Mouse (Mus musculus): ENCODE results near the gene Glce. TPM values are rescaled to one million over a fixed set of nuclear protein-coding genes. Genes with fewer than 3 reads are reported as not detected.

Gene Glce
- polyA plus RNA-seq, 1 experiment from 2014 or later = 10.4 TPM

DNA sequence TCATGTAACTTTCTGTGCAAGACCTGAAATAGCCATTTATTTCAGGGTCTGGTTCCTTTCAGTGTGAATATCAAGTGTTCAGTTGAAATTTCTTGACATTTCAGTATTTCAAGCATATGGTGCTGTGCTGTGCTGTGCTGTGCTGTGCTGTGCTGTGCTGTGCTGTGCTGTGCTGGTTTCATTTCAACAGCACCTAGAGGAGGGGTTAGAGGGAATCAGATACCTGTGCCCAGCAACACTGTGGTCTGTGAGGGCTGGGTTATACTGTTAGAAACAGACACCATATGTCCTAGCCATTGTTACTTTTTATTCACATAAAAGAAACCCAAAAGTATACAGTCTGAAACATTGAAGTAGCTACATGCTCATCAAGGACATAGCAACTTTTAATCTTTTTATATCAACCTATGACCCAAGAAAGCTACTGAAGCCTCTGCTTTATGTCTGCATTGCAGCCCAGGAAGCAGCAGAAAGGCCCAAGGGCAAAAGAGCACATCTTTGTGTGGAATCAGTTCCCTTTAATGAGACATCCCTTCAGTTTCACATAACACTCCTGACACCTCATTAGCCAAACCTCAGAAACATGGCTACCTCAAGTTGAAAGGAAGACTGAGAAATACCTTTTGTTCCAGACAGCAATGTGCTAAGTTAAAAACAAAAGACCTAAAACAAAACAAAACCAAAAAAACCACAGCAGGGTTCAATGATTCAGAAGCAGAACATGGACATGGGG, 42.3 kb downstream of the Glce start:
- no peaks in the 10 kb centered on the region for H3K9me3 ChIP-seq

DNA sequence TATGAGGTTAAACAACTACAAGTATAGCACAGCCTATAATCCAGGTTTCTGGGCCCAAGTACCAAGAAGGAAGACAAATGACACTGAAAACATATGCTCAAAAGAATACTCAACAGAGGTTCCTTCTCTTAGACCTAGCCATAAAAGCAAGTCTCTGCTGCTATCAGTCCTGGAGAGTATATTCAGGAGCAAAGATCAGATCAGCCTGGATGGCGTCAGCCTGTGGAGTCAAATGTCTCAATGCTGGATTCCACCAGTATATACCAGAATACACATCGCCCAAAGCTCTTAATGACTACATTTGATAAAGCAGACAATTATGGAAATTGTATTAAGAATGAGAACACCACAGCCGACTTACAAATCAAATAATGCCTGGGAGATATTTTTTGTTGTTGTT, 60.2 kb downstream of the Glce start:
- WGBS = 77% methylated on average over 3 of the region's 3 CpGs
- no peaks in the 10 kb centered on the region for H3K27me3 ChIP-seq (replicated peaks)
- no peak overlapping the region for H3K4me3 ChIP-seq
- H3K27ac ChIP-seq (replicated peaks) = no peak overlapping the region
- peaks cover 2% of the 10 kb centered on the region; the same call in 1 of the 2 replicates for H3K36me3 ChIP-seq
- no peak overlapping the region for H3K4me2 ChIP-seq
- H3K4me1 ChIP-seq = peaks cover 16% of the 10 kb centered on the region
- no peak for ATAC-seq (ENCODE audit: extremely low read depth, insufficient number of reproducible peaks, low FRiP score, low TSS enrichment)
- no peaks in the 10 kb centered on the region for H3K9me3 ChIP-seq
- H3K9ac ChIP-seq = no peak overlapping the region

More for the DNA sequence above, 42.3 kb downstream of the Glce start:
- no peak overlapping the region for H3K4me2 ChIP-seq
- H3K27ac ChIP-seq (replicated peaks) = no peak overlapping the region
- no peak for ATAC-seq (ENCODE audit: extremely low read depth, insufficient number of reproducible peaks, low FRiP score, low TSS enrichment)
- H3K4me3 ChIP-seq = no peak overlapping the region
- H3K36me3 ChIP-seq = peaks cover under 1% of the 10 kb centered on the region; the same call in 1 of the 2 replicates
- H3K4me1 ChIP-seq = peaks cover 9% of the 10 kb centered on the region
- no peak overlapping the region for H3K9ac ChIP-seq
- no peaks in the 10 kb centered on the region for H3K27me3 ChIP-seq (replicated peaks)

GRCm38 (mm10) chr9:62060431-62060830, 62.0 kb downstream of the Glce start:
- Histone ChIP-seq H3K4me2 (no peak overlapping the region), H3K9me3 (no peaks in the 10 kb centered on the region), H3K4me1 (peaks cover 23% of the 10 kb centered on the region), H3K36me3 (peaks cover 2% of the 10 kb centered on the region; the same call in 1 of the 2 replicates), H3K9ac (no peak overlapping the region), H3K27ac (replicated peaks) (no peak overlapping the region), H3K27me3 (replicated peaks) (no peaks in the 10 kb centered on the region), H3K4me3 (no peak overlapping the region)
- no peak for ATAC-seq (ENCODE audit: extremely low read depth, insufficient number of reproducible peaks, low FRiP score, low TSS enrichment)
- WGBS = 89% methylated on average over 2 of the region's 2 CpGs

DNA sequence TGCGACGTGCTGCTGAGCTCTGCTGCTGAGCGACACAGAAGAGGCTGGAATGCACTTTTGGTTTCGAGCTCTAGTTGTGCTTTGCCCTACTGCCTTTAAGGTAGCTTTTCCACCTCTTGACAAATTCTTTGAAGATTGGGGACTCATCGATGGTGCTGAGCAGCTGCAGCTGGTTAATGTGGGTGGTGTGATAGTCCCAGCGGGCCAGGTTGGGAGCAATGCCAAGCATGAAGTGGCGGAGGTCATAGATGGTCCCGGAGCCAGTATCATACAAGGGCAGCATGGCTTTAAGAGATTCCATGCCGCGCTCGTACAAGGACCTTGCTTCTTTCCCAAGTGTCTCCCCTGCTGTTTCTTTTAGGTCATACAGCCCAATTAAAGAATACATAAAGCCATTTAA, 62.5 kb downstream of the Glce start:
- Histone ChIP-seq H3K27ac (replicated peaks) (no peak overlapping the region), H3K4me1 (peaks cover 23% of the 10 kb centered on the region), H3K4me2 (peak overlapping the region; percentile 37; the same call in 1 of the 2 replicates), H3K9ac (no peak overlapping the region), H3K4me3 (no peak overlapping the region), H3K9me3 (no peaks in the 10 kb centered on the region), H3K36me3 (peaks cover 2% of the 10 kb centered on the region; the same call in 1 of the 2 replicates), H3K27me3 (replicated peaks) (no peaks in the 10 kb centered on the region)
- no peak for ATAC-seq (ENCODE audit: extremely low read depth, insufficient number of reproducible peaks, low FRiP score, low TSS enrichment)
- WGBS = 64% methylated on average over 11 of the region's 11 CpGs

DNA sequence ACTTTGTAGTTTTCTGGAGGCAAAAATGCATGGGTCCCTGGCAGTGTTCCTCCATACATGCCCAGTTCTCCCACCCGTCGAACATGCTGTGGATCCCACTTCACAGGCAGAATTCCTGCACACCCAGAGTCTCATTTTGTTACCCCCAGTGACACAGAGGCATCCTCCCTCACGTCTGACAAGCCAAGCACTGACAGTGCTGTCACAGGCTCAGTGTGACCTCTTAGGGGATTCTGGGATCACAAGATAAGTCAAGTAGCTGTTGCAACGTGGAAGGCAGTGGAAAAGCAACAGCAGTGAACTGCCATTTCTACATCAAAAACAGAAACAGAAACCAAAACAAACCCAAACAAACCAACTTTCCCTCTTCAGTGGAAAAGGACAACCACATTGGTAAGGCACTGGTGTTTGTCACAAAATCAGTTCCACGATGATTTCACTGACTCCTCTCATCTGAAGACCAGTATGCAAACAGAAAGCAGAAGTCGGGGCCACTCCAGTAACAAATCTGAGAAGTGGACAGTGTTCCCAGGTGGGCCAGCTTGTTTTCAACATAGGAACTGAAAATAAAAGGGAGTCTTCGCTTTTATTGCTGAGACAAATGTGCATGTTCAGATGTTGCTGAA, 64.5 kb downstream of the Glce start:
- no peaks in the 10 kb centered on the region for H3K9me3 ChIP-seq
- no peak overlapping the region for H3K4me2 ChIP-seq
- no peak overlapping the region for H3K9ac ChIP-seq
- WGBS = 46% methylated on average over 7 of the region's 7 CpGs
- ATAC-seq (ENCODE audit: extremely low read depth, insufficient number of reproducible peaks, low FRiP score, low TSS enrichment) = no peak
- H3K36me3 ChIP-seq = peaks cover 2% of the 10 kb centered on the region; the same call in 1 of the 2 replicates
- H3K4me1 ChIP-seq = peaks cover 26% of the 10 kb centered on the region
- no peak overlapping the region for H3K4me3 ChIP-seq
- no peak overlapping the region for H3K27ac ChIP-seq (replicated peaks)
- no peaks in the 10 kb centered on the region for H3K27me3 ChIP-seq (replicated peaks)

DNA sequence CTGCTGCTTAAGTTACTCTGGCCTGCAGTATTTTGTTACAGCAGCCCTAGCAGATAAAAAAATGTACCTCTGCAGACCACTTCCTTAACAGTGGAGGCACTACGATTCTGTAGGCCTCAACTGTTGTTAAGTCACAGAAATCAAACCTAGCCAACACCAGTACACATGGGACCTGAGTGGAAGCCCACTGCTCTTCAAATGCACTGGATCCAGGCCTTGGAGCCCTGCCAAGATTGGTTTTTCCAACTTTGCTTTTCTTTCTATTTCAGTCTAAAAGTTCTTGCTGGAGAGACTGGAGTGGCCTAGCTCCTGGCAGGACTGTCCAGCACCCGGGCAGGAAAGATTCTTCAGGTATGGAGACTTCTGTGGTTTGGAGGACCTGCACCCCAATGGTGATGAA, 66.2 kb downstream of the Glce start:
- H3K4me1 ChIP-seq = peaks cover 26% of the 10 kb centered on the region
- no peaks in the 10 kb centered on the region for H3K27me3 ChIP-seq (replicated peaks)
- no peak overlapping the region for H3K9ac ChIP-seq
- H3K4me2 ChIP-seq = no peak overlapping the region
- no peak for ATAC-seq (ENCODE audit: extremely low read depth, insufficient number of reproducible peaks, low FRiP score, low TSS enrichment)
- H3K27ac ChIP-seq (replicated peaks) = no peak overlapping the region
- no peak overlapping the region for H3K4me3 ChIP-seq
- peaks cover 2% of the 10 kb centered on the region; the same call in 1 of the 2 replicates for H3K36me3 ChIP-seq
- WGBS = 77% methylated on average over 2 of the region's 2 CpGs
- no peaks in the 10 kb centered on the region for H3K9me3 ChIP-seq

GRCm38 (mm10) chr9:62050801-62051200, 71.7 kb downstream of the Glce start:
- Histone ChIP-seq H3K36me3 (no peaks in the 10 kb centered on the region), H3K4me2 (no peak overlapping the region), H3K27me3 (replicated peaks) (no peaks in the 10 kb centered on the region), H3K9me3 (no peaks in the 10 kb centered on the region), H3K4me1 (peaks cover 3% of the 10 kb centered on the region; the same call in 1 of the 2 replicates), H3K27ac (replicated peaks) (no peak overlapping the region), H3K9ac (no peak overlapping the region), H3K4me3 (no peak overlapping the region)
- 39% methylated on average over 4 of the region's 4 CpGs for WGBS
- ATAC-seq (ENCODE audit: extremely low read depth, insufficient number of reproducible peaks, low FRiP score, low TSS enrichment) = no peak

DNA sequence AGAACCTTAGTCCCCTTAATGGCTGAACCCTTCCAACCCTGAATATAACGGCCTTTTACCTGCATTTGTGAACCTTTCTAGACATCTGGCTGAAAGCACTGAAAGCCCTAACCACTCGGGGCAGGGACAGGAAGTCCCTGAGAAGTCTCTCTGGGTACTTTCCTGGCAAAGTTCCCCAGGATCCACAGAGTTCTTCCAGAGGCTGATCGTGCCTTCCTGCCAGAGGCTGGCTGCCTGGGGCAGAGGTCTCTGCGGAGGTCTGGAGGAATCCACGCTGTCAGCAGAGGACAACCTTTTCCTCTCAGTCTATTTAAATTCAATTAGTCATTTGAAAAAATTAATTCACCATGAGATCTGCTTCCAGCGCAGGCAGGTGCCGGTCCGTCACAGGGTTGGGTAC, 73.3 kb downstream of the Glce start:
- Histone ChIP-seq H3K27me3 (replicated peaks) (no peaks in the 10 kb centered on the region), H3K27ac (replicated peaks) (no peak overlapping the region), H3K36me3 (no peaks in the 10 kb centered on the region), H3K4me2 (no peak overlapping the region), H3K4me3 (no peak overlapping the region), H3K4me1 (peaks cover 3% of the 10 kb centered on the region; the same call in 1 of the 2 replicates), H3K9me3 (no peaks in the 10 kb centered on the region), H3K9ac (no peak overlapping the region)
- 70% methylated on average over 8 of the region's 8 CpGs for WGBS
- no peak for ATAC-seq (ENCODE audit: extremely low read depth, insufficient number of reproducible peaks, low FRiP score, low TSS enrichment)

DNA sequence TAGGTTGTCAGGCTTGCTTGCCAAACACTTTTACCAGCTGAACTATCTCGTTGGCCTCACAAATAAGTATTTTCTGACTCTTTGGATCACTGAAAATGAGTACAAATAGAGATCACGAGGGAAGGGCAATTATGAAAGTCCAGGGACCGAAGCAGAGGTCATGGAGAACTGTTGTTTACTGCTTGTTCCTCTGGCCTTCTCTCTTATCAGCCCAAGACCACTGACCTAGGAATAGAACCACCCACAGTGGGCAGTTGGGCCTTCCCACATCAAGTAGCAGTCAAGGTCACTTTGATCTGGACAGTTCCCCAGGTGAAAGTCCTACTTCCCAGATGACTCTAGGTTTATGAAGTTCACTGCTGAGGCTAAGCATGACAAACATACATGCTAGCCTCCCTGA, 80.3 kb downstream of the Glce start:
- no peaks in the 10 kb centered on the region for H3K4me1 ChIP-seq
- no peak overlapping the region for H3K27ac ChIP-seq (replicated peaks)
- H3K4me3 ChIP-seq = no peak overlapping the region
- no peak overlapping the region for H3K4me2 ChIP-seq
- 79% methylated on average over 3 of the region's 3 CpGs for WGBS
- no peak overlapping the region for H3K9ac ChIP-seq
- no peaks in the 10 kb centered on the region for H3K36me3 ChIP-seq
- H3K9me3 ChIP-seq = no peaks in the 10 kb centered on the region
- ATAC-seq (ENCODE audit: extremely low read depth, insufficient number of reproducible peaks, low FRiP score, low TSS enrichment) = no peak
- H3K27me3 ChIP-seq (replicated peaks) = 0 out of 2 replicates have a peak, but pooled peaks cover 5% of the 10 kb centered on the region

GRCm38 (mm10) chr9:62040008-62040608, 82.3 kb downstream of the Glce start:
- 8% methylated on average over 20 of the region's 20 CpGs for WGBS
- H3K4me2 ChIP-seq = peak overlapping the region; percentile 56
- H3K36me3 ChIP-seq = no peaks in the 10 kb centered on the region
- H3K4me1 ChIP-seq = no peaks in the 10 kb centered on the region
- H3K4me3 ChIP-seq = no peak overlapping the region
- 0 out of 2 replicates have a peak overlapping the region, but pooled peaks have one; percentile 61 for H3K9ac ChIP-seq
- no peak for ATAC-seq (ENCODE audit: extremely low read depth, insufficient number of reproducible peaks, low FRiP score, low TSS enrichment)
- no peaks in the 10 kb centered on the region for H3K9me3 ChIP-seq
- H3K27ac ChIP-seq (replicated peaks) = no peak overlapping the region
- 0 out of 2 replicates have a peak, but pooled peaks cover 5% of the 10 kb centered on the region for H3K27me3 ChIP-seq (replicated peaks)

GRCm38 (mm10) chr9:62035806-62036205, 86.6 kb downstream of the Glce start:
- no peak overlapping the region for H3K9ac ChIP-seq
- ATAC-seq (ENCODE audit: extremely low read depth, insufficient number of reproducible peaks, low FRiP score, low TSS enrichment) = no peak
- 88% methylated on average over 1 of the region's 1 CpGs for WGBS

More at GRCm38 (mm10) chr9:62035806-62036205, 86.6 kb downstream of the Glce start:
- H3K4me2 ChIP-seq = no peak overlapping the region
- H3K4me3 ChIP-seq = no peak overlapping the region
- H3K27ac ChIP-seq (replicated peaks) = no peak overlapping the region
- H3K9me3 ChIP-seq = no peaks in the 10 kb centered on the region
- H3K27me3 ChIP-seq (replicated peaks) = peaks cover 8% of the 10 kb centered on the region; the same call in 1 of the 2 replicates
- no peaks in the 10 kb centered on the region for H3K36me3 ChIP-seq
- H3K4me1 ChIP-seq = no peaks in the 10 kb centered on the region
